Mouse (Mus musculus) midbrain, embryonic 13.5 days (tissue): ENCODE results near the gene Ctnna3. TPM values are rescaled to one million over a fixed set of nuclear protein-coding genes. Genes with fewer than 3 reads are reported as not detected.
"Not testable (repeated sequence)": the region's sequence is repeated elsewhere in the genome, so short reads cannot be mapped to it uniquely, and the experiment has no call there.

Experiments
- ATAC-seq: fragments of 200-750 bp; cut with Nextera tagmentation; 2 replicates; pipeline ENCODE4 v1.8.0; 2017; ENCODE audit warnings: mild to moderate bottlenecking, moderate TSS enrichment, moderate library complexity
- H3K27ac ChIP-seq: fragments of 300-500 bp; sonication (generic); 2 replicates; pipeline ENCODE4 v1.5.1; 2015; ENCODE audit warnings: inconsistent platforms, mild to moderate bottlenecking, moderate library complexity
- H3K27me3 ChIP-seq: fragments of 300-500 bp; sonication (generic); 2 replicates; pipeline ENCODE4 v1.6.1; 2015; ENCODE audit warnings: mild to moderate bottlenecking, inconsistent platforms
- H3K36me3 ChIP-seq: fragments of 300-500 bp; sonication (generic); 2 replicates; pipeline ENCODE4 v1.6.1; 2015; ENCODE audit warnings: mild to moderate bottlenecking, inconsistent platforms
- H3K4me1 ChIP-seq: fragments of 300-500 bp; sonication (generic); replicated peaks from 2 replicates; pipeline ENCODE4 v1.6.1; 2015; ENCODE audit warnings: inconsistent platforms
- H3K4me2 ChIP-seq: fragments of 300-500 bp; sonication (generic); replicated peaks from 2 replicates; pipeline ENCODE4 v1.6.1; 2015; ENCODE audit warnings: moderate library complexity, mild to moderate bottlenecking, inconsistent platforms
- H3K4me3 ChIP-seq: fragments of 300-500 bp; sonication (generic); replicated peaks from 2 replicates; pipeline ENCODE4 v1.5.1; 2015; ENCODE audit warnings: mild to moderate bottlenecking, inconsistent platforms
- H3K9ac ChIP-seq: fragments of 300-500 bp; sonication (generic); replicated peaks from 2 replicates; pipeline ENCODE4 v1.6.1; 2015; ENCODE audit warnings: mild to moderate bottlenecking, inconsistent platforms
- H3K9me3 ChIP-seq: fragments of 300-500 bp; sonication (generic); 2 replicates; pipeline ENCODE4 v1.6.1; 2016; ENCODE audit warnings: mild to moderate bottlenecking, inconsistent platforms
- WGBS: fragments of 180-500 bp; shearing (Covaris S2); methylation state at CpG from one replicate; pipeline ENCODE4 v1.1.7; 2015; 5-methylcytosine and 5-hydroxymethylcytosine counted together
- polyA plus RNA-seq: library from polyadenylated mRNA; unstranded; fragments of >200 nt; fragmentation: Nextera tagmentation; extraction: Ambion mirVana; gene quantifications from 2 replicates; pipeline ENCODE4 v1.2.1, GENCODE M21; 2015

The Ctnna3 gene
- polyA plus RNA-seq, 1 experiment from 2014 or later: 0.23 TPM

DNA sequence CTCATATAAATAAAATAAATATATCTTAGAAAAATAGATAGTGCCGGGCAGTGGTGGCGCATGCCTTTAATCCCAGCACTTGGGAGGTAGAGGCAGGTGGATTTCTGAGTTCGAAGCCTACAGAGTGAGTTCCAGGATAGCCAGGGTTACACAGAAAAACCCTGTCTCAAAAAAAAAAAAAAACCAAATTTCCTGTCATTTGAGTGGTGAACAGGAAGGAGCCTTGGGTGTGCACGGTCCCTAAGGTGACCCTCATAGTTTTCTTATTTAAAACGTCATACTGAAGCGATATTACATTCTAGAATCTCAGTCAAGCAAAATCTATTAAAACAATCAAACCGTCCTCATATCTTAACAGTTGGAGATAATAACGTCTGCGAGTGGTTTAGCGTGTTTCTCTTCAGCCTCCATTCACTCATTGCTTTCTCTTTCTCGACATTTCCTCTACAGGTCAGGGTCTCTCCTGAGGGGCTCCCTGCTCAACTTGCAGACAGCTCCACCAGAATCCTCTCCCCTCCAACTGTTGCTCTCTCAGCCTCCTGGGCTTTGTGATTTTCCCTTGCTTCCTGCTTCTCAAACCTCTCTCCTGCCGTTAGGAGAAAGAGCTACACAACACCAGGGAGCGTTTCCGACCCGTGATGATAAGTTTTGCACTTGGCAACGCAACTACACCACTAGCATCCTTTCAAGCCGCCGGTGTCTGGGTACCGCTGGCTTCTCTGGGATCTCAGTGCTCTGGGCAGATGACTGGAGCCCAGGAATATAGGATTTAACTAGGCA lies 1.5 kb upstream of the Ctnna3 start:
- 24% methylated on average over 19 of the region's 19 CpGs for WGBS
- ATAC-seq: no peak
- Histone ChIP-seq H3K27me3 (no peaks in the 10 kb centered on the region), H3K27ac (no peak overlapping the region), H3K4me3 (peak overlapping the region; percentile 72), H3K9ac (peak overlapping the region; percentile 60), H3K36me3 (no peaks in the 10 kb centered on the region), H3K4me2 (peak overlapping the region; percentile 66), H3K9me3 (no peaks in the 10 kb centered on the region), H3K4me1 (no peaks in the 10 kb centered on the region; the same call in 1 of the 2 replicates)

DNA sequence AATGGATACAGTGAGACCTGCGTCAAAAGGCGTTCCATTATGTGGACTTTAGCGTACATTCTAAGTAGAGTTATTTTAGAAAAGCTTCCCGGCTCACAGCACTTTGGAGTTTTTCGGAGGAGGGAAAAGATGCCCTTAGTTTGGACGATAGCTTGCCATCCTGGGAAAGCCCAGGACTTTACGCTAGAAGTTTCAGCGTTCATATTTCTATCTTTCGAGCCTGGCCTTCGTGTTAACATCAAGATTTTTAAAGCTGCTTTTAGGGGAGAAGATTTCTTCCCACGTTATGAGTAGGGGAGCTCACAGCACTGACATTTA lies 916 bp upstream of the Ctnna3 start:
- Histone ChIP-seq H3K27ac (no peak overlapping the region), H3K4me1 (no peaks in the 10 kb centered on the region; the same call in 1 of the 2 replicates), H3K27me3 (no peaks in the 10 kb centered on the region), H3K4me2 (peak overlapping the region; percentile 66), H3K9me3 (no peaks in the 10 kb centered on the region), H3K4me3 (peak overlapping the region; percentile 72), H3K36me3 (no peaks in the 10 kb centered on the region), H3K9ac (peak overlapping the region; percentile 60)
- ATAC-seq: no peak
- 3% methylated on average over 11 of the region's 11 CpGs for WGBS

DNA sequence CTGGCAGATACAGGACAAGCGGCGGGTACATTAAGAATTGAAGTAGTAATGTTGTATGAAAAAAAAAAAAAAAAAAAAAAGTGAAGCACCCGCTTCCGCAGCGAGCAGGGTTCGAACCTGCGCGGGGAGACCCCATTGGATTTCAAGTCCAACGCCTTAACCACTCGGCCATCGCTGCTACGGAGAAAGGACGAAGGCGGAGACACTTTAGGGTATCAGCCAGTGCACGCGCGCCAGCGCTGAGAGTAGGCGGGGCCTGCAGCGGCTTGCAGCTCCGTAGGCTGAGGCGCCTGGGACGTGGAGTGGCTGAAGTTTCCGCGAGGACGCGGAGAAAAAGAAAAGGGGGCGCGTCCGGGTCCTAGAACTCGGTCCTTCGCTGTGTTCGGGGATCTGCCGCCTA lies 518 bp upstream of the Ctnna3 start:
- Histone ChIP-seq H3K27ac (peak overlapping the region; percentile 62), H3K4me2 (peak overlapping the region; percentile 66), H3K9ac (peak overlapping the region; percentile 58), H3K9me3 (no peaks in the 10 kb centered on the region), H3K4me1 (no peaks in the 10 kb centered on the region; the same call in 1 of the 2 replicates), H3K27me3 (no peaks in the 10 kb centered on the region), H3K36me3 (no peaks in the 10 kb centered on the region), H3K4me3 (peak overlapping the region; percentile 72)
- peak; percentile 90 for ATAC-seq
- WGBS: under 1% methylated on average over 34 of the region's 34 CpGs

DNA sequence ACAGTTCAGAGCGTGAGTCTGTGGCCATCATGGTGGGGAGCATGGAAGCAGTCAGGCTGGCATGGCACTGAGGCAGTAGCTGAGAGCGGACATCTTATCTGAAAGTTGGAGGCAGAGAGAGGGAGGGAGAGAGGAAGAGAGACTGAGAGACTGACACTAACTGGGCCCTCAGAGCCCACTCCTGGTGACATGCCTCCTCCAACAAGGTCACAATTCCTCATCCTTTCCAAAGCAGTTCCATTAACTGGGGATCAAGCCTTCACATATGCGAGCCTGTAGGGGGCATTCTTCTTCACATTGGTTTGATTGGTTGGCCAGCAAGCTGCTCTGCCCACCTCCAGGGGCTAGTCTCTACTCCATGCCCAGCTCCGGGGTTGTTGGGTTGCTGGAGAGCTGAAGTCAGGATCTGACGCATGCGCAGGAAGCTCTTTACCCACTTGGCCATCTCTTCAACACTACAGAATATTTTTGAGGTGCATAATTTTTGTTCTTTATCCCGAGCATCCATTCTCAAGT lies 1.4 kb downstream of the Ctnna3 start:
- Histone ChIP-seq H3K9ac (no peak overlapping the region), H3K4me1 (no peaks in the 10 kb centered on the region; the same call in 1 of the 2 replicates), H3K9me3 (no peaks in the 10 kb centered on the region), H3K36me3 (no peaks in the 10 kb centered on the region), H3K27me3 (no peaks in the 10 kb centered on the region), H3K4me2 (no peak overlapping the region), H3K4me3 (no peak overlapping the region), H3K27ac (no peak overlapping the region)
- no peak for ATAC-seq
- WGBS: 91% methylated on average over 7 of the region's 7 CpGs

DNA sequence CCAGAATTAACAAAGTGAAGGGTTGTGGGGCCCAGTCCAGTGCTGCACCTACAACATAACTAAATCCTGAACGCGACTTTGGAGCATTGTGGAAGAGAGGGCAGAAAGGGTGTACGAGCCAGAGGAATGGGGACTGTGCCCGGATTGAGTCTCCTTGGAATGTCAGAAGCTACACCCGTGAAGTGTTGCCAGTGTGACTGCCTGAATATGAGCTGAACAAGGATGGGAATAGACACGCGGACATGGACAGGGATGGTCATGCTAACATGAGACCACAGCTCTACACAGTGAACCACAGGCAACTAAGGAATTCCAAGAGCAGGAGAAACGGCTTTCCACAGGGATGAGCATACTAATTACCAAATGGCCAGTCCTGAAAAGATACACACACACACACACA lies 2.2 kb downstream of the Ctnna3 start:
- no peaks in the 10 kb centered on the region for H3K36me3 ChIP-seq
- H3K27ac ChIP-seq: no peak overlapping the region
- no peak overlapping the region for H3K9ac ChIP-seq
- H3K4me2 ChIP-seq: no peak overlapping the region
- no peak for ATAC-seq
- H3K27me3 ChIP-seq: no peaks in the 10 kb centered on the region
- WGBS: 95% methylated on average over 8 of the region's 8 CpGs
- H3K4me3 ChIP-seq: no peak overlapping the region
- no peaks in the 10 kb centered on the region for H3K9me3 ChIP-seq
- no peaks in the 10 kb centered on the region; the same call in 1 of the 2 replicates for H3K4me1 ChIP-seq

DNA sequence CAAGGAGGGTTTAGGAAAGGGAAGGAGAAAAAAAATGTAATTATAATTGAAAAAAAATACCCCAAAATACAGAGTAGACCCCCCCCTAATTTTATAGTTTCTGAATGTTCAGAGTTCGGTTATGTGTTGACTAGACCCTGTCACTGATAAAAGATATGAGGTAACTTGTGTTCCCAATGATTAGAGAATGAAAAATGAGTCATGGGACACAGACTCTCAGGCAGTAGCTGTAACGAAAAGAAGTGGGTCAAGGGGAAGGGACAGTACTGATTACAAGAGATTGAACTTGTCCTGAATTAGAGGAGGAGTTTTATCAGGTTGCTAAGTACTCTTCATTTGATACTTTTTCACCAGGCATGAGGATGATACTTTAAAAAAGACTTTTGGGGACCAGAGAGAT lies 3.0 kb downstream of the Ctnna3 start:
- Histone ChIP-seq H3K9me3 (no peaks in the 10 kb centered on the region), H3K27me3 (no peaks in the 10 kb centered on the region), H3K36me3 (no peaks in the 10 kb centered on the region), H3K9ac (no peak overlapping the region), H3K4me1 (no peaks in the 10 kb centered on the region; the same call in 1 of the 2 replicates), H3K27ac (no peak overlapping the region), H3K4me2 (no peak overlapping the region), H3K4me3 (no peak overlapping the region)
- 81% methylated on average over 2 of the region's 2 CpGs for WGBS
- no peak for ATAC-seq

DNA sequence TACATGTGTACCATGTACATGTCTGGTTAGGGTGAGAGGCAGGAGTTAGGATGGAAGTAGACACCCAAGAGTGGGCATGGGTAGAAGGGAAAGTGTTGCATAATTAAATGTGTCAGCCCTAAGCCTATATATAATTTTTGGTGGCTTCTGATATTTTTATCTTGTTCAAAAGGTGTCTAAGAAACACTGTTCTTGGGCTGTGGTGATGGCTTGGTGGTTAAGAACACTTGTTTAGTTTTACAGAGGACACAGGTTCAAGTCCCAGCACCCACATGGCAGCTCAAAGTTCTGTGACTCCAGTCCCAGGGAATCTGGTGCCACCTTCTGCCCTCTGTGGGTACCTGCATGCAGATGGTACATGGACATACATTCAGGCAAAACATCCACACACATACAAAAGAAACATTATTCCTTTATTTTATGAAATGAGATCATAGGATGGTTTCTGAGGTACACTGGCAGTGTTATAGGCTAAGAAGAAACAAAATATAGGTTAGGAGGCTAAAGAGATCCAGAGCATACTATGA lies 8.9 kb downstream of the Ctnna3 start:
- Histone ChIP-seq H3K4me1 (no peaks in the 10 kb centered on the region), H3K27me3 (no peaks in the 10 kb centered on the region), H3K9ac (no peak overlapping the region), H3K4me2 (no peak overlapping the region), H3K9me3 (no peaks in the 10 kb centered on the region), H3K4me3 (no peak overlapping the region), H3K36me3 (no peaks in the 10 kb centered on the region), H3K27ac (no peak overlapping the region)
- ATAC-seq: no peak

DNA sequence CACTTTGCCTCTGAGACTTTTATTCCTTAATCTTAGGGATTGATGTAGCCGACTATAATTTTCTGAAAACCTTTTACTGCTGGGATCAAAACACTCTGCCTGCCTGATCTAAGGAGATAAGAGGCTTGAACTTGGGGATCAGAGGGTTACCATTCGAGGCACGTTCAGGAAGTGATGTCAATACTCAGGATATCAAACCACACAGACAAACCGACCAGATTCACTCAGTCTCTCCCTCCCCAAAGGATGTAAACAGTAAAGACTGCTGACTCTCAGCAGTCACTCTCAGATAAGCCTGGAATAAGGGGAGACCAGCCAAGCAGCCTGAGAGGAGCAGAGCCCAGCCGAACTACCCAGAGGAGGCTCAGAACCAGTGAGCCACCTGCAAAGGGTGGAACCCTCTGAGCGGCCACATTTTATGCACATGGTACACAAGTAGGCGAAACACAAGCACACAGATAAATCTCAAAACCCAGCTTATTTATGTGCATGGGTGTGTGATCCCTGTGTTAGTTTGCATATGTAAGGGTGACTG lies 9.9 kb downstream of the Ctnna3 start:
- H3K27me3 ChIP-seq: no peaks in the 10 kb centered on the region
- no peaks in the 10 kb centered on the region for H3K9me3 ChIP-seq
- no peak for ATAC-seq
- WGBS: 75% methylated on average over 7 of the region's 7 CpGs
- H3K4me1 ChIP-seq: no peaks in the 10 kb centered on the region
- H3K36me3 ChIP-seq: no peaks in the 10 kb centered on the region
- H3K4me2 ChIP-seq: no peak overlapping the region
- H3K27ac ChIP-seq: no peak overlapping the region
- no peak overlapping the region for H3K4me3 ChIP-seq
- no peak overlapping the region for H3K9ac ChIP-seq

DNA sequence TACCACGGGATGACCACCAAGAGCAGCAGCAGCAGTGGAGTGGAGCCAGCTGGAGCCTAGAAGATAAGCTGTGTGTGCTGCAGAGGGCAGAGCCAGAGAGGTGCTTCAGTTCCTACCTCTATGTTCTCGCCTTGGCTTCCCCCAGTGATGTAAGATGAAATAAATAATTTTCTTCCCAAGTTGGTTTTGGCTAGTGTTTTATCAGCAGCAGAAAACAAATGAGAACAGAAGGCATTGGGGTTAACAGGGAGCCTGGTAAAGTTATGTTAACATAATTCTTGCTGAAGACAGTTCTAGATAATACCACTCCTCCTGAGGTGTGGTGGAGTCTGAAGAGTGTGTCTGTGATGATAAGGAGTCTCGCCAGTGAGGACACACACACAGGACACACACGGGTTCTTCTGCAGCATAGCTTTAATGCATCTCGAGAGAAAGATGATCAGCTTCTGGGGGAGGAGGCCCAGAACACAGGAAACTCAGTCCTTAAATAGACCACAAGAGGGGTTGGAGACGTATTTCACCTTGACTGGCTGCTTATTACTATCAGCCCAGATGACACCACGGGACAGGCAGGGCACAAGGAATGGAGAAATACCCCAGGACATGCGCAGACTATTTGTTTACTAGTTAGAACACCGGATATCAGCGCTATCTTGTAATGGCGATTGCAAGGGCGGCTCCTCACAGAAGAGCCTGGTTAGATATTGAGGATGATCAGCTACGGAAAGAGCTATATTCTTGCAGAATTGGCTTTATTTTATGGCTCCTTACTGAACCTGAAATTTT lies 14.9 kb downstream of the Ctnna3 start:
- 89% methylated on average over 13 of the region's 13 CpGs for WGBS
- H3K4me2 ChIP-seq, H3K4me1 ChIP-seq, H3K36me3 ChIP-seq, ATAC-seq, H3K9ac ChIP-seq, H3K9me3 ChIP-seq, H3K27me3 ChIP-seq, H3K27ac ChIP-seq, H3K4me3 ChIP-seq: not testable (repeated sequence)

DNA sequence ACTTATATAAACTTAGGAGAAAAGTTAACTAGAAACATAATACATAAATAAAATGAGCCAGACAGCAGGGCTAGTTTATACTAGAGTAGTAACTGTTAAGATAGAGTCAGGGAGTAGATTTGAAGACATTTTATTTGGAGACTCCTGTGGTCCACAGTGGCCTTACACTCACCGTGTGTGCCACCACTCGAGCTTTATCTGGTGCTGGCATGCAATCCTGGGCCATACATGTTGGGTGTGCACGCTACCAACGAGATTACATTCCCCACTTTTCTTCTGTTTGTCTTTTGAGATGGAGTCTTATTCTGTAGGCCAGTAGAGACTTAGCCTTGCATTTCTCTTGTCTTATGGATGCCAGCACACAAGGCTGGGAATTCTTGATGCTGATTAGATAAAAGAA lies 24.0 kb downstream of the Ctnna3 start:
- H3K27ac ChIP-seq: no peak overlapping the region
- no peak for ATAC-seq
- H3K4me3 ChIP-seq: no peak overlapping the region
- H3K4me2 ChIP-seq: no peak overlapping the region
- H3K27me3 ChIP-seq: no peaks in the 10 kb centered on the region
- WGBS: 93% methylated on average over 4 of the region's 4 CpGs
- no peaks in the 10 kb centered on the region for H3K9me3 ChIP-seq
- no peaks in the 10 kb centered on the region for H3K36me3 ChIP-seq
- peaks cover 5% of the 10 kb centered on the region; the same call in 1 of the 2 replicates for H3K4me1 ChIP-seq
- no peak overlapping the region for H3K9ac ChIP-seq

DNA sequence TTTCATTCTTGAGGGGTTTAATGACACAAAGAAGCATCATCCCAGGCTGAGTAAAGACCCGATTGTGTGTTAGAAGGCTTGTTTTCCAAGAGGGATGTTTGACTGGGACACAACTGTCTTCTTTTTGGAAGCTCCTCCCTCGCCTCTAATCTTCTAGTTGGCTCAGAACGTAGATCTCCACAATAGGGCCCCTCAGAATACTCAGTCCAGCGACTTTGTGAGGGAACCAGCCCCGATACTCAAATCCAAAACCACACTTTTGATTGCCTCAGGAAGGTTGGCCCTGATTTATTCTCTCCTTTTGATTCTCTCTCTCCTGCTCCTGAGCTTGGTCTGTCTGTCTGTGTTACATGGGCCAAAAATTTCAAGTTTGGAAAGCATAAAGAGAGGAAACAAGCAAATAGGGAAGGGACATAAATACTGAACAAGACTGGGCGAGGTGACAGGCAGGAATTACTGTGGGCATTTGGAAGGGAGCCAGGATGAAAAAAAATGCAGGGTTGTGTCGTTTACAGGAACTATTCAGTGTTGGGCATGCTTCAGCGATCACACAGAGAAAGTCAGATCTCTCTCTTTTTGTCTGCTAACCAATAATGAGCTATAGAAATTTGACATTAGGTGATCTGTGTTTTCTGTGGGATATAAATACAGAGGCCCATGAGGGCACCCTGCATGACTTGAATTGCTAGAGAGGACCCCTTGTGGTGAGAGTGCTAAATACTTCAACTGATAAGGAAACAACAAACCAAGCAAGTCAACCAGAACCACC lies 25.4 kb downstream of the Ctnna3 start:
- Histone ChIP-seq H3K4me3 (no peak overlapping the region), H3K27me3 (no peaks in the 10 kb centered on the region), H3K4me2 (no peak overlapping the region), H3K4me1 (peaks cover 5% of the 10 kb centered on the region; the same call in 1 of the 2 replicates), H3K27ac (peak overlapping the region; percentile 35; the same call in 1 of the 2 replicates), H3K9ac (no peak overlapping the region), H3K36me3 (no peaks in the 10 kb centered on the region), H3K9me3 (no peaks in the 10 kb centered on the region)
- peak; percentile 65 for ATAC-seq
- 35% methylated on average over 8 of the region's 8 CpGs for WGBS
